Mouse (Mus musculus): Measurements from ENCODE around the gene Nfu1.

- no peak for TF ChIP-seq POLR2A (IDR thresholded peaks at IDR 0.05; ENCODE audit: control insufficient read depth, extremely low read depth, insufficient read depth, low read length, poor library complexity)
- no peak for TF ChIP-seq CTCF (IDR thresholded peaks at IDR 0.05; ENCODE audit: borderline replicate concordance, control insufficient read depth, extremely low read depth, insufficient read depth, low read length, poor library complexity)
These were observed 42.9 kb downstream of the Nfu1 start for GRCm38 (mm10) chr6:87051886-87052425.

Data from thymus, adult 2 months (tissue).